Mouse (Mus musculus) spleen, adult 12 weeks (tissue): Measurements from ENCODE around the gene Serpini1.
A peak's percentile ranks its signal among the peaks of the same experiment; 100 is the strongest.

Experiments used
- DNase-seq: peaks from one replicate; pipeline ENCODE4 v3.0.0; 2022; ENCODE audit warnings: low spot score

Gene Serpini1

DNA sequence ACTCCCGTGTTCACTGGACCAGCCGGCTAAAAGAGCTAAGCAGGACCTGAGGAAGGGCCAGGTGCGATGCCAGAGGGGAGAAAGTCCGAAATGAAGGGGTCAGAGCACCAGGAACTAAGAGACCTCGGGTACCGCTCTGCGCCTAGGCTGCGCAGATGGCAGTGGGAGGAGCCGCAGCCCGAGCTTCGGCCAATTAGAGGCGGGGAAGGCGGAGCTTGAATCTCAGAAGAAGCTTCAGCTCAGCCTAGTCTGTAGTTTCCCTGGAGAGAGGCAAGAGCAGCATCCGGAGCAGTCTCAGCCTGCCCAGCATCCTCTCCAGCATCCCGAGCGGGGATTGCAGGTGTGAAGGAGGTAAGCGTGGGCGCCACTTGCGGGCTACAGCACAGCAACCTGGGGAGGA is at the start of gene Serpini1:
Gene Serpini1, plus strand, starts transcription at position 256 of the 400 bp plus-strand sequence.
- DNase-seq = peak; percentile 87

DNA sequence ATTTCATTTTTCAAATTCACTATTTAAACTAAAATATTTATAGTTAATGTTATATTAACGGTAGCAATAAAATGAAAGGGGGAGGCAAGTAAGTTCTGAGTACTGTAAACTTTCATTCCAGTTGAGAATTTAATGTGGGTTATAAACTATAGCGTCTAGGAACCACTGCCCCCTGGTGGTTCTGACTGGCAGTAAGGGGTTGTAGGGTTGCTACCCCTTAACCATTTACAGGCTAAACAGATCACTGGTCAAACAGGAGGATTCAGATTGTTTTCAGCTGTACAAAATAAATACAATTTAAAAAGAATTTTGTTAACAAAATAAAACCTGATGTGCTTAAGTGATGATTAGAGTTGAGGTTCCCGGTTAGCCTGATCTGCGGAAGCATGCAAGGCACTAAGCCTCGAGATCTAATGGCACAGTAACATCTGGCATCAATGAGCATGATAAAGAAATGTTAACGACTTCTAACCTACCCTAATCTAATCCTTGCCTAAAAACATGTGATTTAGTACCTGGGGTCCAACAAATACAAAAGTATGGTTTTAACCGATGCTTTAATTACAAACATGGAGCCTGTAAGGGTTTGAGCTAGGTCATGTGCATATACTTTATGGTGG is 39.6 kb upstream of the Serpini1 start:
- no peak for DNase-seq

DNA sequence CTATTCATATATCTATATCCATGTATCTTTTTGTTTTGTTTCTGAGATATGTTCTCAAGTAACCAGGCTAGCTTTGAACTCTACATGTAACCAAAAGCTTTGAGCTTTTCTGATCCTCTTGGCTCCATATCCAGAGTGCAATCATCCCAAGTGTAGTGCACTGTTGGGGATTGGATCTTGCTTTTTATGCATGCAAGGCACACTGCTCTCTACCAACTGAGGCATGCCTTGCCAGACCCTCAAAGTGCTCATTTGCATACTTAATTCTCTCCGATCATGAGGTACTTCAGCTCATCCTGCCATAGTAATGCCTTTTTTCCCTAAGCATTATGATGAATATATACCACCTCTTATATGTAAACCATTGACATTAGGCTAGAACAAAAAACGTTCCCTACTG is 36.0 kb upstream of the Serpini1 start:
- DNase-seq = no peak

DNA sequence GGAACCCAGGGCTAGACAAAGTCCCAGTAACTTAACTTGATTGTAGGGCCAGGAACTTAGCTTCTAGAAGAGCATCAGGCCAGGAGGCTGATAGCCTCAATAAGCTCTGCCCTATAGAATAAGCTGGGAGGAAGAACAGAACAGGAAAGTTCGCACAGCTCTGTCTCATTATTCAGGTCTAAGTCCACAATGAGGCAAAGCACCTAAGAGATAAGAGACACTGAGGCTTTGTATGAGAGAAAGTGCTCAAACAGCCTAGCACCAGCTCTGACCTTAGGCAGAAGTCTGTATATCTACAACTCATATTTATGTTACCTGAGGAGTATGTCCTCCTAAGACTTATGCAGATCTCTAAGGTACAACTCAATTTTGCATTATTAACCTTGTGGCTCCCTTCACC is 34.8 kb upstream of the Serpini1 start:
- no peak for DNase-seq

DNA sequence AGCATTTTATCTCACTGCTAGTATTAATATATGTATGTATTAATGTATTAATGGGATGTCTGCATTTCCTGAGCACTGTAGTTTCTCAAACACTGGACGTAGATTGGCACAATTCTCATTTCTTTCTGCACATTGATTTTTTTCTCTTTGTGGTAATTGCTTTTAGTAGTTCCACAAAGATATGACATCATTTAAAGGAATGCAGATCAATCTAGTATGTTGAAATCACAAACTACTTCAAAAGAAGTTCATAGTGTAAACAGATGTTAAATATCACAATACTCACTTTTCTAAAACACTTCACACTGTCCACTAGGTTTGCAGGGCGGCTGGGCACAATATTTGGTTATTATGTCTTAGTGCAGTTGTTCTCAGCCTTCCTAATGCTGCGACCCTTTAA is 26.3 kb upstream of the Serpini1 start:
- DNase-seq = no peak

DNA sequence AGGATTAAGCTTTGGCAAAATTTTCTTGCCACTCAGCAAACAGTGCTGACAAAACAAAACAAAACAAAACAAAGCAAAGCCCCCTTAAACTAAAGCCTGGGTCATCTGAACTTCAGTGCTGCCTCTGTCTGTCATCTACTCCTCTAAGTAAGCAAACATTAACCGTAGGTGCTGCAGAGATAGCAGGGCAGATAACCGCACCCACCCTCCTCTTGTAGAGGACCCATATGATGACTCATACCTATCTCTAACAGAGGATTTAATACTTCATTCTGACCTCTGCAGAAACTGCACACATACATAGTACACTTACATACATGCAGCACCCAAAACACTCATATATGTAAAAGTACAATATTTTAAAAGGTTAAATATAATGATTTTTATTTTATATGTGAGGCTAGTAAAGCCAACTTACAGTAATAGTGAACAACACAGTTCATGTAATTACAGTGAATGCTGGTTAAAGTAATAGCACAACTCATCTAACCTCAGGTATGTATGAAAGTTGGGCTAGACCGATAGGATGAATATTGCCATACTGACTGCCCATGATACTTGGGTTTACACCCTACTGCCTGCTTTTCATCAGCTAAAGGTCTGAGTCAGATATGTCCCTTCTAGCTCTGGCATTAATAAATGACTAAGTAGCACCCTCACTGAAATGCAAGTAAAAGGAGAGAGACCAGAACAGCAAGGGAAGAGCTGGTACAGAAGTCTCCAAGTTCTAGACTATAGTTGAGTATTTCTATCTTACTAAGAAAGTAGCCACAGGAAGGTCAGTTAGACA is 23.1 kb upstream of the Serpini1 start:
- DNase-seq = no peak

DNA sequence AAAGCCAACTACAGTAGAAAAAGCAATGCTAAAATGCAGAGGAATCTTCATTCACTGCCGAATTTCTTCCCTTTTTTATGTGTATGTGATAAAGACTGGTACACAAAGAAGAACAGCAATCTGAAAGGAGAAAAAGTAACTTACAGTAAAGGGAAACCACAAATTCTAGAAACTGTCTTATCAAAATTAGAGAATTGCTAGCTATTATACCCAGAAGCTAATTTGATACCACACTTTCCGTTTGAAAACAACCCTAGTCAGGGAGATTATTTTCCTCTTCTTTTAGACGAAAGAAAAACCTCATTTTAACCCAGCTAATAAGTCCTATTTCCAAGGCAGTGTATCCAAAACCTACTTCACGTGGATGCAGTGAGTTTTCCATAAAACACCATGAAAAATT is 16.1 kb upstream of the Serpini1 start:
- DNase-seq = no peak

DNA sequence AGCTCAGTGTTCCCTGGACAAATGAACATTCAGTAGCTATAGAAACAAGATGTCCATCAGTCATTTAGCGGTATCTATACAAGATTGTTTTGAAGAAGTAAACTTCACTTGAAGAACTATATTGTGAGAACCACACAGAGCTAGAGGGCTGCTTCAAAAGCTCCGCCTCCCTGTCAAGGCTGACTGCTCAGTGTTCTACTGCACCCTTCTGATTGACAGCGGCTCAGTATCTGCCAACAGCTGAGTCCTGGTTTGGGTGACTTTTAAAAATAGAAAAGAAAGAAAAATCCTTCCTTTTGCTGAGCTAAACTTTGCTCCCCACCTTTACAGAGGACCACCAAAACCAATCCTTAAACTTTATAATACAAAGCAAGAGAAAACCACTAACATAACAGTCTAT is 14.5 kb upstream of the Serpini1 start:
- DNase-seq = peak; percentile 6

DNA sequence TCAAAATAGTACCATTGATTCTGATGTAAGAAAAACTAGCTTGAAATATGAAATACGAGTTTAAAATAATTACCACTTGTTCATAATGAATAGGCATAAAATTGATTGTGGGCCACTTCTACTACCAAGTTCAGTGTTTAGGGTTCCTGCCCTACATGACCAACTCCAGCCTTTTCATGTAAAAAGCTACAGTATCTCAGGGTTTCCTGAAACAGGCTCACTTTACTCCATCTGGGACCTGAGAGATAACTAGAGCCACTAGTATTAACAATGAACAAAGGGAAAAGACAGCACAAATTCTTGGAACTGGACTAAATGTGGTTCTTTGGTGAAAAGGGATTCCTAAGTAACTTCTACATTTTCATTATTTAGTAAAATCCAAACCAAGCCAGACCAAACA is 13.1 kb upstream of the Serpini1 start:
- no peak for DNase-seq

DNA sequence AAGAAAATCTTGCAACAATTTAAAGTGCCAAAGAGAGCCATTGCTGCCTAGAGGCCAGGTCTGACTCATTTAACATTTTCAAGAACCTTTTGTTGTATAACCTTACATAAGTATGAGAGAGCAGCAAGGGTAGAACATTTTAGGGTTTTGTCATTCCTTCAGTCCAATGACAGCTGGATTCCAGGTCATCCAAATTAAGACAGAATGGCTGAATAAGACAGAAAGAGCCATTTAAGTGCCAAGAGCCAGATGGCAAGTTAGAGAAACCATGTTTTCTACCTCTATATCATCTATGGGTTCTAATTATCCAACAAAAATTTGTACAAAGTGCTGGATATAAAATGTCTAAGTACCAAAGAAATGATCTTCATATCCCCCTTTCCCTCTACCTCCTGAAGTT is 6.1 kb upstream of the Serpini1 start:
- no peak for DNase-seq

DNA sequence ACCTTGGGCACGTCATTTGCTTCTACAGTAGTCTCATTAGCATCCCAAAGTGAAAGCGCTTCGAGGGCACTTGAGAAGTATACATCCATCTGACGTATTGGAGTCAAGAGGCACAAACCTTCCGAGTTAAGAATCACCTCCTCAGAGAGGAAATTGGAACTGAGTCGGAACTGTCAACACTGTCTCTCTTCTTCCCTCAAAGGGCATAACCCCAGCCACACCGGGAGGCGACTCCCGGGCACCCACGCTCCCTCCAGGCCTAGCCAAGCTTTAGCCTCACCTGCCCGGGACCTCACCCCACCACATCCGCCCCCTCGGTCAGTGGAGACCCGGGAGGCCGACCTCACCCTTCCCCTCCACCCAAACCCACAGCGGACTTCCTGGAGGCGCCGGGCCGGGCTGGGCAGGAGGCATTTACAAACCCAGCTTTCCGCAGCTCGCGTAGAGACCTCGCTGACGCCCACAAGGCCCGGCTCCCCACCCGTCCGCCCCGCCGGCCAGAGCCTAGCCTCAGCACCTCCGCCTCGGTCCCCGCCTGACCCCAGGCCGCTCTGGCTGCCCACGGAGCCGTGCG is 1.1 kb upstream of the Serpini1 start:
- DNase-seq = no peak

DNA sequence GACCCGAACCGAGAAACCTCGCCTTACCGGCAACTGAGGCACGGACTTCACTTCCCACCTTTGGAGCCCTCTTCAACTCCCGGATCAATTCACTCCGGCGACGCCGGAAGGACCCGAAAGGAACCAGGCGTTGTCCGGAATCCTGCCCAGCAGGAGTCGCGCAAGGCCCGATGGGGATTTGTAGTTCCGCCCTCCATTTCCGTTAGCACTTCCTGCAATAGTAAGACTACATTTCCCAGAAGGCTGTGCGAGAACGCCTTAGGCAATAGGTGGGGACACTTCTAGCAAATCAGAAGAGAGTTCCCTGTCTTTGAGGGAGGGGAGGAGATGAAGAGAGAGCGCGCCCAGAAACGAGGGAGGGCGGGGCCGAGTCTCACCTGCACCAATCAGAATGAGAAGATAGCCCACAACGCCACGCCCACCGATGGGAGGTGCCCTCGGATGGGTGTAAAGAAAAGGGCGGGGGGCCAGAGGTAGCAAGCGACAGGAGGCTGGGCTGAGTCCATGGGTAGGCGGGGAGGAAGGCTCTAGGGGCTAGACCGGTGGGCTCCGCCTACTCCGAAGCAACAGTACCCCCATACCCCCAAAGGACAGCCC is 554 bp upstream of the Serpini1 start, which contains the start of gene Pdcd10:
Gene Pdcd10, minus strand, starts transcription at position 162 of the 597 bp plus-strand sequence.
- peak; percentile 99 for DNase-seq

DNA sequence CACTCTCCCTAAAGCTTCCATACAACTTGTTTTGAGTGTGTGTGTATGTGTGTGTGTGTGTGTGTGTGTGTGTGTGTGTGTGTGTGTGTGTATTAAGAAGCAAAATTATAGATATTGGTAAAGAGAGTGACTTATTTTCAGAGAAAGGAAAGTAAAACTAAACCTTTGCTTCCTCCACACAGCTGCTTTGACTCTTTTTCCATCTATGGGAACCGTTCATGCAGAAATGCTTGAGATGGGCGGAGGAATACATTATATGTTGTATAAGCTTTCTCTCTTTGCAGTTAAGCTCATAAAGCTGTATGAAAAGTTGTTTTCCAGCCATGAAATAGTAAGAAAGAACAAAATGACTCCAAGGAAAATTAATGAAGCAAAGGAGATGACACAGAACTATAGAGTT is 16.7 kb downstream of the Serpini1 start:
- no peak for DNase-seq

DNA sequence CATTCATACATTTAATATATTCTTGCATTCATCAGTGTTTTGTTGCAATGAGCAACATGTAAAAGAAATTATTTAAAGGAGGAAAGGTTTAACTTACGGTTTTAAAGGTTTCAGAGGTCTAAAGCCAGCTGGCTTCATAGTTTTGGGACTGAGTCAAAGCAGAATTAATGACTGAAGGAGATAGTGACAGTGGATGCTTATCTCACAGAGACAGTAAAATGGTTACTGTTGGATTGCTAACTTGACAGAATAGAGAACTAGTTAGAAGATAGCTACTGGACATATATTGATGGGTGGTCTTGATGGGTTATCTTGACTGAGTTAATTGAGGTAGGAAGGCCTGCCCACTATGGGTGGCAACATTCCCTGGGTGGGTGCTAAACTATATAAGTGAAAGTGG is 18.2 kb downstream of the Serpini1 start:
- DNase-seq = no peak

DNA sequence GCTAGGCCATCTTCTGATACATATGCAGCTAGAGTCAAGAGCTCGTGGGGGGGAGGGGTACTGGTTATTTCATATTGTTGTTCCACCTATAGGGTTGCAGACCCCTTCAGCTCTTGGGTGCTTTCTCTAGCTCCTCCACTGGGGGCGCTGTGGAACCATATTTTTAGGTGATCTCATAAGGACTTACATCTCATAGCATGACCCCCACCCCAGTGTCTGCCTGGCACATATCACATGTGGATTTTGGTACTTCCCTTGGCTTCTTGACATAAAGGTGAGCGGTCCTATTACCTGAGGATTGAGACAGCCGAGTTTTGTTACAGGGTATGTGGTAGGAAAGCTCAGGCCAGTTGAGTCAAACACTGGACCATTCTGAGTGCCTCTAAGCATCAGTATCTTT is 22.0 kb downstream of the Serpini1 start:
- peak; percentile 32 for DNase-seq

DNA sequence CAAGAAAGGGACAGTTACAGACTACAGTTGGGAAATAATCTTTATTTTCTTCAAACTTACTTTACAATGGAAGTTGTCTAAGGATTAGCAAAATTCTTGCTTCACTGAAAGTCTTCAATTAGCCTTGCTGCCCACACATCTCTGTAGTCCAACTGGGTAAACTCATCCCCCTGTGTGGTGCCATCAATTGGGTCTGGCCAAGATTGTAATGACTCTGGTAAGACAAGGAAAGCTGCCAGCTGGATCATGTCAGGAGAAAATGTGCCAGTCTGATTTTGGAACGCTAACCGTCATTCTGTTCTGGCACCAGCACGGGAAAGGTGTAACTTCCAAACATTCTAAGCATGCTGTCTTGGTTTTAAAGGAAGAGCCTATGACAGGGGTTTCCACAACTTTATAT is 25.9 kb downstream of the Serpini1 start:
- DNase-seq = no peak

DNA sequence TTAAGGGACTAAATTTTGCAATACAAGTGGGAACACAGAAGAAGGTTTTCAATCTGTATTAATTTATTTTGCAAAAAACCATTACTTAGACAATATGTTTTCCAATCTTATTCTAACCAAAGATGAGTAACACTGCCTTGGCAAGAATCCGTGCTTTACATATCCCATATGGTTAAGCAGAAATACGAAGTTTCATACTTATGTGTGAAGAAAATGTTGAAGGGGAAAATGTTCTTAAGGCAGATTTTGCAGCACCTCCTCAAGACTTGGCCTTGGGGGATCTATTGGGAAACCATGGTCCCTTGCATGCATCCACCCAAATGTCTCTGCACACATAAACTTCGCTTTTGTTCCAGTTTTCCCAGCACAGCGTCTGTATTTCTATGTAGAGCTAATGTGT is 27.6 kb downstream of the Serpini1 start:
- DNase-seq = no peak

DNA sequence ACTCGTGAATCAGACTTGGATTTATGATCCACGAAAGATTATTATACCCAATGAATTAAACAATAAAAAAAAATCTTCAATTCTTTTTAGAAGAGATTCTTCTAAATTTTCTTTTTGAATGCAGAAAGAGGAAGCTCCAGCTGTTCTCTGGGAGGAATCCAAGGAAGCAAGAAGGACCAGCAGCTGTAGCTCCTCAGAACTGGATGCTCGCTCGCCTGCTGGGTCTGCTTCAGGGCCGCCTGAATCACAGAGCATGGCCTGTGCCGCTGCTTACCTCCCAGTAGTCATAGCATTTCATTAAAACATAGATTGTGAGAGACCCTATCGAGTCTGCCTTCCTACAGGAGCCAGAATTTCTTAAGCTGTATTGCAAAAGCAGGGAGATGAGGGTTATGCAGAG is 53.7 kb downstream of the Serpini1 start:
- no peak for DNase-seq

DNA sequence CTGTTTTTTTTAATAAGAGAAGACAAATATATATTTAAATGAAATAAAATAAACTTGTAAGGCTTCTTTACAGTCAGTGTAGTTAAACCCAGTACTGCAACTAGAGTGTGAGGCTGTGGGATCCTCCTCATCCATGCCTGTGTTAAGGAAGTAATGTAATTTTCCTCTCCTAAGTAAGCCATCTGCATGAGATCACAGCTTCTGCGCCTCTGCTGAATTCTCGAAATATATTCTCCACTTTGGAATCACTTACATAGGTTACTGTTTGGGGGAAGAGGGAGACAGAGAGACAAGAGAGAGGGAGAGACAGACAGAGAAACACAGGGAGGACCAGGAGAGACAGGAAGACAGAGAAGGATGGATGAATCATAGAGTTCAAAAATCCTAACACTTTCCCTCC is 67.3 kb downstream of the Serpini1 start:
- no peak for DNase-seq

DNA sequence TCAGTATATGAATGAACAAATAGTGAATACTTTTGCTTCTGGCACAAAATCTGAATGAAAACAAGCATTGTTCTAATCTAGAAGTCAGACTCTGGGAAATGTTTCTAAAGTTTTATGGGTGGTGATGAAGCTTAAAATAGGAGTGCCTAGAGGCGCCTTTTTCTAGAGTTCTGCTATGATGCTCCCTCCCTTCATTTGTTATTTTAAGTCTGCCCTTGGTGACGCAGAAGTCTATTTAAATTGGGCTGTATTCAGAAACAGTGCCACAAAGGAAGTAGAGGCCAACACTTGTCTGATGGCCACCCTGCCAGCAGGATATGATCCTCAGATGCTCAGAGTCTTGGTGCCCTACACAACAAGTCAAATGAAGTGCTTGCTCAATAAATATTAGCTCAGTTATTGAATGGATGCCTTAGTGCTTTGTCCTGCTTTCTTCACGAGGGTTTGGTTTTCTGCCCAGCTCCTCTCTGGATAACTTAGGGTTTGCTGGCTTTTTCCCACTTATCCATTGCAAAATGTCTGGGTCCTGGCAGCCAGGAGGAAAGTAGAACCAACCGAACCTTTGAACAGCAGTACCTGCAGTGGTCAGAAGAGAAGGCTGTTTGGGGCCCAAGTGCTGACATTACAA is 73.8 kb downstream of the Serpini1 start:
- no peak for DNase-seq

DNA sequence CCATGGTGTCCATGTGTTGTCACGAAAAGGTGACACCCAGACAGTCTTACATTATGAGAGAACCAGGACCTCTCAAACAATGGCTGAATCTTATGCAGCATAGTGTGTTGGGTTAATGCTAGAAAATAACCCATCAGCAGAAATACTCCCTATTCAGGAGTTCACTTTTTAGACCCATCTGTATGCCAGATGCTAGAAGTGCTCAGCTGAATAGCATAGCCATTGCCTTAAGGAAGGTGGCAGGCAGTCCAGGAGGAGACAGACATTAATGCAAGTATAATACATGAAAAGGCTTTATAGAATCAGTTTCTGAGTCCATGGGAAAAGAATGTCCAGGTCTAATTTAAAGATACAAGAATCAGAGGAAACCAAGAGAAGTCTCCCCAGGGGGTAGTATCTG is 75.9 kb downstream of the Serpini1 start:
- DNase-seq = no peak

DNA sequence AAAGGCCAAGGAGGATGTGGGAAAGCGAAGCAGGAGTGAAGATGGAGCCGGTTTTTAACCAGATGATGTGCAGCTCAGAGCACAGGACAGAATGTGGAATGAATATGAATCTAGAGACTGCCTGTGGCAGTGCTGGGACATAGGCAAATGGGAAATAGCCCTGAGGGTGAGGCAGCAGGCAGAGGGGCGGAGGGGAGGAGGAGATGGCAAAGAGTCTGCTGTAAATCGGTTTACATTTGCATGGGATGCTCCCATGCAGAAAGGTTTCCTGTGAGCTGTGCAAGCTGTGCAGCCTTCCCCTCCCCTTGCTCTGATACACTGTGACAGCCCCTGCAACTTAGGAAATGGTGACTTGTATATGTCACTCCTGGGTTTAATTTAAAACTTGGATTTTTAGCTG is 76.3 kb downstream of the Serpini1 start:
- no peak for DNase-seq

DNA sequence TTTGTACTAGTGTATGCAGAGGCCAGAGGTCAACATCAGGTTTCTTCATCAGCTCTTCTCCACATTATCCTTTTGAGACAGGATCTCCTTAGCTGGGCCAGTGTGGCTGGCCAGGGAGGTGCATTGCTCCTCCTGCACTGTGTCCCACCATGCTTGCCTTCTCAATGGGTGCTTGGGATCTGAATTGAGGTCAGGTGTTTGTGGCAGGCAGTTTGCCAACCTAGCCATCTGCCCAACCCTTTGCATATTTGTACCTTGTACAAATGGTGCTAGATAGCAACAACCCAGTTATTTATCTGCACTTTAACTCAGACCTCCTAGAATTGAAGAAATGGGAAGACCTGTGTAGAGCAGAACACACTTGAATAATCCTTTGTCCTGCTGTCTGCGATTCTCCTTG is 78.3 kb downstream of the Serpini1 start:
- DNase-seq = no peak
